Mouse (Mus musculus) ES-E14 (cell line): ENCODE measurements at regions not wholly inside any gene's neighbourhood (a gene's known extent, or its start where the extent isn't known, plus 50 kb on each side); places are given as distances from the start of the nearest gene placed in this dataset.

Experiments
- CHD2 ChIP-seq: IDR thresholded peaks from 2 replicates; pipeline ENCODE4 v1.6.1; 2014; ENCODE audit warnings: mild to moderate bottlenecking, low read depth, low read length, inconsistent platforms
- HCFC1 ChIP-seq: IDR thresholded peaks from 2 replicates; pipeline ENCODE4 v1.6.1; 2012; ENCODE audit warnings: low read length, inconsistent platforms, borderline replicate concordance; ENCODE audit not compliant: insufficient read depth
- MAFK ChIP-seq: IDR thresholded peaks from 2 replicates; pipeline ENCODE4 v1.6.1; 2014; ENCODE audit warnings: mild to moderate bottlenecking, low read depth, low read length, inconsistent platforms; ENCODE audit not compliant: insufficient read depth
- ZNF384 ChIP-seq: IDR thresholded peaks from 2 replicates; pipeline ENCODE4 v1.6.1; 2012; ENCODE audit warnings: low read depth, low read length, inconsistent platforms

- TF ChIP-seq MAFK (no peak), ZNF384 (no peak), CHD2 (no peak), HCFC1 (no peak)
Measured at GRCm38 (mm10) chr13:51917658-51918057, 71.2 kb downstream of the Gadd45g start.
